Mouse (Mus musculus): Measurements from ENCODE around the gene Sec61a1.

Sec61a1 gene

GRCm38 (mm10) chr6:88515971-88516370, 2.7 kb downstream of the Sec61a1 start:
- DNase-seq = no peak

GRCm38 (mm10) chr6:88514546-88514945, 4.2 kb downstream of the Sec61a1 start:
- no peak for DNase-seq

- DNase-seq = no peak
Observed at GRCm38 (mm10) chr6:88513984-88514383, 4.7 kb downstream of the Sec61a1 start.

- no peak for DNase-seq
Observed at GRCm38 (mm10) chr6:88503044-88503443, 15.7 kb downstream of the Sec61a1 start.

- DNase-seq = no peak
Observed at GRCm38 (mm10) chr6:88502030-88502970, 16.4 kb downstream of the Sec61a1 start.

- no peak for DNase-seq
Observed at GRCm38 (mm10) chr6:88500405-88500767, 18.3 kb downstream of the Sec61a1 start.

GRCm38 (mm10) chr6:88499481-88500404, 19.0 kb downstream of the Sec61a1 start:
- DNase-seq = peak; percentile 61 to 62

- DNase-seq = no peak
Observed at GRCm38 (mm10) chr6:88493712-88494111, 25.0 kb downstream of the Sec61a1 start.

GRCm38 (mm10) chr6:88490629-88491354, 27.9 kb downstream of the Sec61a1 start:
- no peak for DNase-seq

- no peak for DNase-seq
Observed at GRCm38 (mm10) chr6:88489834-88490233, 28.9 kb downstream of the Sec61a1 start.

GRCm38 (mm10) chr6:88489026-88489425, 29.7 kb downstream of the Sec61a1 start:
- no peak for DNase-seq

- DNase-seq = peak; percentile 55 to 58
Observed at GRCm38 (mm10) chr6:88486893-88487292, 31.8 kb downstream of the Sec61a1 start.

GRCm38 (mm10) chr6:88485378-88485777, 33.3 kb downstream of the Sec61a1 start:
- DNase-seq = no peak

GRCm38 (mm10) chr6:88483913-88484312, 34.8 kb downstream of the Sec61a1 start:
- DNase-seq = no peak

- DNase-seq = no peak
Observed at GRCm38 (mm10) chr6:88483111-88483510, 35.6 kb downstream of the Sec61a1 start.

- DNase-seq = no peak
Observed at GRCm38 (mm10) chr6:88480421-88480820, 38.3 kb downstream of the Sec61a1 start.

GRCm38 (mm10) chr6:88469878-88470277, 48.8 kb downstream of the Sec61a1 start:
- DNase-seq = no peak

- DNase-seq = peak; percentile 91 to 93
Observed at GRCm38 (mm10) chr6:88465181-88465920, 53.4 kb downstream of the Sec61a1 start, which contains the start of gene Ruvbl1. Ruvbl1 (plus strand) TSS chr6:88465409.

GRCm38 (mm10) chr6:88454545-88454944, 64.2 kb downstream of the Sec61a1 start:
- DNase-seq = no peak
